Mouse (Mus musculus) c-Kit-positive CD71-positive TER-119-negative erythroid progenitor cells, embryonic 14.5 days (primary cell): ENCODE measurements at regions not wholly inside any gene's neighbourhood (a gene's known extent, or its start where the extent isn't known, plus 50 kb on each side); places are given as distances from the start of the nearest gene placed in this dataset.

Experiments
- DNase-seq: peaks from one replicate; pipeline ENCODE4 v3.0.0-alpha.2; 2013; ENCODE audit warnings: low read depth

- DNase-seq: no peak
These were observed 126.8 kb downstream of the Hlx start for GRCm38 (mm10) chr1:184605666-184606065.

DNA sequence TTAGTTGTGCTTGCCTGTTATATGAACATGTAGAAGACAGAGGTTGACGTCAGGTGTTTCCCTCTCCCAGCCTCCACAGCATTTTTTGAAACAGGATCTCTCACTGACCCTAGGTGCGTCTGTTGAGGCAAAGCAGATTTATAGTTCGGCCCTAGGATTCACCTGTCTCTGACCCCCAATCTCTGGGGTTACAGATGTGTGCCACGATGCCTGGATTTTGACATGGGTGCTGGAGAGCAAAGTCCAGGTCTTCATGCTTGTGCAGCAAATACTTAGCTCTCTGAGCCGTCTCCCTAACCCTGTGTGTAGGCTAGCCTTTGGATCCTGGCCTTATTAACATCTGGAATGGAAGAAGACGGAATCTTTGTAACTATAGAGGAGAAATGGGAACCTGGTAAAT is 129.3 kb downstream of the Hlx start:
- no peak for DNase-seq

DNA sequence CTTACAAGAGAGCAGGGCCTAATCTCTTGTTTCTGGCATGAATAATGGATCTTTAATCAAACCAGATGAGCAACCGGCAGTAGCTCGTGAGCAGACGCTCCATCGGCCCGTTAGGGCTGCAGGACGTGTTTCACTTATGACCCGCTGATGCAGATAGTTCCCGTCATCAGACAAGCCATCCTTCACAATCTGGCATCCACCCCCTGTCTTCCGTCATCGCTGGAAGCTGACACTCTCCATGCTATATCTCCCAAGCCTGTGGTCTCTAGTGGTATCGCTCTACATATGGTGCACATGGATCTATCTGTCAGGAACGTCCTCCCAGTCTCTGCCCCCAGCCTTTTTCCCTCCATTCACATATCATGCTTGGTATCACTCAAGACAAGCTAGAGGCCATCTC is 137.0 kb downstream of the Hlx start:
- no peak for DNase-seq

DNA sequence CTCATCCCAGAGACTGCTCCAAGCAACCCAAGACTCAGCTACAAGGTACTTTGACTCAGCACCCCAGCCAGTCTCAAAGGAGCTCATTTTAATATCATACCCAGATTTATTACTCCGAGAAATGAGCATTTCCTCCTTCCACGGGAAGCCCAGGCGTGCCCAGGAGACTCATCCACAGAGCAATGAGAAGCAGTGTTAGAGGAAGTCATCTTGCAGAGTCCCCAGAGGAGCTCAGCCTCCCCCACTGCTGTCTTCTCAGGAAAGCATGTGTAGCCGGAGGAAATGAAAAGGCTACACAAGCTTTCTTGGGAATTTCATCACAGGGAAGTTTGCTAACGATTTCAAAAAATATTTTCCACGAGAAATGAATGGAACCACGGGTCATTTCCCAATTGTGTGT is 141.8 kb downstream of the Hlx start:
- DNase-seq: no peak

- no peak for DNase-seq
These were observed 143.1 kb downstream of the Hlx start for GRCm38 (mm10) chr1:184589277-184589676.

DNA sequence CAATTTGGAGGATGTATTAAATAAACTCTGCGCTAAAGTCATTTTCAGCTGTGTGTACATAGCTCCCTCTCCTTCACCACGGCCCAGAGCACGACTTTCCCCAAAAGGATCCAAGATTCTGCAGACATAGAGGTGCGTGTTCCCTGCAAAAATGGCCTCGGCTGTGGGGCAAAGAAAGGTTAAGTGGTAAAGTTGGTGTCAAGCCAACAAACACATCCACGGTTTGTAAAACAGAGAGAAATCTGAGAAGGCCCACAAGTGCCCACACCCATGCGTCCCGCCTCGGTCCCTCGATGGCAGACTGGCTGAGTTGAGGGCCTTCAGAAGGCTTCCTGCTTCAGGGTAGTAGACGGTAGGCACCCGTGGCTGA is 147.9 kb downstream of the Hlx start:
- DNase-seq: no peak

DNA sequence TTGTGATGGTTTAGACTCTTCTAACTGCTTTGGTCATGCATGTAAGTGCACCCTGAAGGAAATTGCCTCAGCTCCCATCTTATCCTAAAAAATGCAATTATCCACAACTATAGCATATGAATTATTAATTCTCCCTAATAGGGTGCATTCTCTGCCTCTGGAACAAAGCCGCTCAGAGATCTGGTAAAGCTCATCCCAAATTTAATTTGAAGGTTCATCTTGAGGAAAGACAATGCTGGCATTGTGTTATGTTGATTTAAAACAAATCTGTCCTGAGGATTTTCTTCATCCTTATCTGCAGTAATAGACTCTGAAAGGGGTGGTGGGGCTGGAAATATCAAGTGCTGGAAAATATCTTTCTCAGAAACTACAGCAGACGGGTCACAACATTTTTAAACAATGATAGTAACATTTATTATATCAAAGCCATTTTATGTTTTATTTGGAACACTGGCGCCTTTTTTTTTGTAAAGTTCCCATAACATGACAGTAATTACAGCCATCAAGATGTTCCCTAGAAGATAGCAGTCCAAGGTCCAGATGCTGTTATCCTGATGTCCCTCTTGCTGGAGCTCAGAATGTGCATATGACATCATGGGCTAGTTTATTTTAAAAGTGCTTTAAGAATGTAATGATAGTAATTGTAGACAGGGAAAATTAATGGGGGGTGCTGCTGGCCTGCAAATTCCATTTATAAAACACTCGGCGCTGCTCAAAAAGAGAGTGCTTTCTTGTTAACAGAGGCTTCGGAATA is 148.5 kb downstream of the Hlx start:
- no peak for DNase-seq

DNA sequence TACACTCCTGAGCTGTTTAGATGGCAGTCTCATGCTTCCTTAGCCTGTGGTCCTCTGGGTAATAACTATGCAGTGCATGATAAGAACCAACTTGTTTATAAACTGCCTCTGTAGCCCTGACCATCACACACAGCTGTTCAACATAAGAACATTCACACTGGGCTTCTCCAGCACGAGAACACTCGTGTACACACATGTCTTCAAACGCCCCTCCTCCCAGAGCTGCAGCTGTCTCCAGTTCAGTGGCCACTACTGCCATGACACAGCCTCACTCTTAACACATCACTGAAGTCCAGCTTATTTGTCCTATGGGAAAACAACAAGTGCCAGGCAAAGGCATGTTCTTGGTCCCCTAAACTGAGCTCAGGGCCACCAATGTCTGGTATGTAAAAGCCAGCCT is 152.9 kb downstream of the Hlx start:
- no peak for DNase-seq

DNA sequence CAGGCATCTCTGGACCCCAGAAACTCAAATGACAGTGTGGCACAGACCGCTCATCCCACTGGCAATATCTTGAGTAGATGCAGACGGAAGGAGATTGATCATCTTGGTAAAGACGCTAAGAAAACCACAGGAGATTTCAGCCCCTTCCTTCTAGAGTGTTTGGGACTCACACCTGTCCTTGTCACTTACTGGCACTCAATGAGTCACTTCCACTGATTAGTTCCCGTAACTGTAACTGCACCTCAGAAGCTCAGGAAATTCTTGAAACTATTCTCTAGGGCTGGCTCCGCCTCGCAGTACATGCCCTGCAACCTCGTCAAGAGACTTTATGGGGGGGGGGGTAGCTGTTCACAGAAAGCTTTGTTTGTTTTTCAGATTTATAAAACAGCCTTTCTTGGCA is 155.9 kb downstream of the Hlx start:
- no peak for DNase-seq

GRCm38 (mm10) chr1:184573325-184573724 is 159.1 kb downstream of the Hlx start:
- no peak for DNase-seq

DNA sequence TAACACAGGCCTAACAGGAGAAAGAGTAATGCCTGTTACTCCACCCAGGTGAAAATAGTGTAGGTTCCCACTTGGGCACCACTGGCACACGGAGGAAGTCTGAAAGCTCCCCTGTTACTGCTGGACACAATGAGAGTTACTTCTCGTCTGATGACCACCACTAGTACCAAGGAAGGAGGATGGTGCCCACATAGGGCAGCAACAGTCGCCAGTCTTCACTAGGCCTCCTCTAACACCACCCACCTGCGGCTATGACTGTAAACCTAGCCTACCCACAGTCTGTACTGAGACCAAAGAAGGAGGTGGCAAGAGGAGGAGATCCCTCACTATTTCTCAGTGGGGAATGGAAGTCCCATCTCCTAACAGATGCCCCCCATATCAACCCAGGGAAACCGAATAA is 161.7 kb downstream of the Hlx start:
- no peak for DNase-seq

DNA sequence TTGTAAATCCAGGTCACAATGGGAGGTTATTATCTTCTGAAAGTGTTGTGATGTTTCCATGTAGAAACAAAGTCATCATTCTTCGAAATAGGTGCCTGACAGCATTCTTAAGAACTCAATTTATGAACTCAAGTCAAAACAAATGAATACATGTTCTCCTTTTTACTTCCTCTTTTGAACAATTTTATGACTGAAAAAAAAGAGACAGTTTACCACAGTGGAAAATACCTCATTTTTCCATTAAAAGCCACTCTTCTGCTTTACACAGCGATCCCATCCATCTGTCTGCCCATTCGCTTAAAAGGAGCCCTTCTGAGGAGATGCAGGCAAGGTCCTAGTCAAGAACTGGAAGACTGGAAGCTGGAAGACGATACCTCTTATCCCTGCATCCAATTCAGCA is 169.5 kb downstream of the Hlx start:
- DNase-seq: no peak

DNA sequence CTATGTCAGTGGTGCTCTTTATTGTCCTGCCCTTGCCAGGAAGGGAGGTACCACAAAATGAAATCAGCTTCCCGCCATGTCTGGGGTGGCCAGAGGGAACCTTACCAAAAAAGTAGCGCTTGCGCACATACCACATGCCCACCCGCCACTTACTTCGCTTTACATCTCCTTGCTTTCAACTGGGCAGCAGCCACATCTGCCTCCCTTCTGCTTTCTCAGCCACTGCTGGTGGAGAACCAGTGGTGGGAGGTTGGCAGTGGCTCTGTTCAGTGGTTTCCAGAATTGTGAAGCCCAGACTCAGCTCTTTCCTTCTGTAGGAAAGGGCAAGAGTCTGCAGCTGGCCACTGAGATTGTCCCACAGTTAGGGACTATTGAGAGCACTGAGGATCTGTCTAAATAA is 170.2 kb downstream of the Hlx start:
- DNase-seq: no peak

GRCm38 (mm10) chr1:184559543-184559942 is 172.9 kb downstream of the Hlx start:
- DNase-seq: no peak

DNA sequence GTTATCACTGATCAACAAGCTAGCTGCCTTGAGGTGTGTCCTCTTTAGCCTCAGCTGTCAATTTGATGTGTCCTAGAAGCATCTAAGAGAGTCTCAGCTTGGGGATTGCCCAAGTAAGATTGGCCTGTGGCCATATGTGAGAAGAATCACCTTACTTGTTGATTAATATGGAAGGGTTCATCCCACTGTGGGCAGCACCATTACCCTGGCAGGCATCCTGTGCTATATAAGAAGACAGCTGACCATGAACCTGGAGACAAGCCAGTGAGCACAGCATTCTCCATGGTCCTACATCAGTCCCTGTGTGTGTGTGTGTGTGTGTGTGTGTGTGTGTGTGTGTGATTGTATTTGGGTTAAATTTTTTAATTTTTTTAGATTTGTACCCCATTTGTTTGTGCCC is 178.6 kb downstream of the Hlx start:
- no peak for DNase-seq

DNA sequence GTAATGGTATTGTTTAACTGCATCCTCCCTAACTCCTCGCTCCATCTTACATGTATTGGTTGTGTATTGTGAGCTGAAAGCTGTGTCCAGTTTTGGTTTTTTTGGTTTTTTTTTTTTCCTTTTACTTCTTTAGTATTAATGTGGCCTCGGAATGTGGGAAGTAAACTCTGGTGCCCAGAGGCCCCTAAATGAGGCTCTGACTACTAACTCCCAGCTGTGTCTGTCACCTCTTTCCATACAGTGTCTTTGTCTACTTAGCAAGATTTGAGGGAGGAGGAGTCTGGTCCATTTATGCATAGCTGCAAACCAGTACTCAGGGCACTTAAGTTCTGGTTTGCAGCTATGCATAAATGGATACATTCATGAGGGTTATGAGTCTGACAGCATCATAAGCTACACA is 181.9 kb downstream of the Hlx start:
- no peak for DNase-seq

- no peak for DNase-seq
These were observed 184.7 kb downstream of the Hlx start for GRCm38 (mm10) chr1:184547650-184548235.

DNA sequence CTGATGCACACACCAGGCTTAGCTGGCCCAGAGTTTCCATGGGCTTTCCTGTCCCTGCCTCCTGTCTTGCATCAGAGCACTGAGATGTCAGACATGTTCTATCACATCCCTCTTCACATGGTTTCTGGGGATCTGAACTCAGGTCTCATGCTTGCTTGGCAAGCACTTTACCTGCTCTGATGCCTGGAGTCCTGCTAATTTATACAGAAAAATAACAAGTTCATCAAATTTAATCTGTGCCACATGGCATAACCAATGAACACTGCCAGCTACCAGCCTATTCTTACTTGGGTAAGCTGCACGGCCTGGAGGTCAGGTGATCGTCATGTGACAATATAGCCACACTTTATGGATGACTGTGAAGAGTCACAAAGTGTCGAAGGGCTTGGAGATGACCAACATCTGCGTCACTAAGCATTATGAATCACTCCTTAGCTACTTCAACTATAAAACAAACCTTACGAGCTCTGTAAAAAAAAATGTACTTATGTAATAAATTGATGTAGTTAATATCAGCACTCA is 186.2 kb downstream of the Hlx start:
- DNase-seq: no peak

DNA sequence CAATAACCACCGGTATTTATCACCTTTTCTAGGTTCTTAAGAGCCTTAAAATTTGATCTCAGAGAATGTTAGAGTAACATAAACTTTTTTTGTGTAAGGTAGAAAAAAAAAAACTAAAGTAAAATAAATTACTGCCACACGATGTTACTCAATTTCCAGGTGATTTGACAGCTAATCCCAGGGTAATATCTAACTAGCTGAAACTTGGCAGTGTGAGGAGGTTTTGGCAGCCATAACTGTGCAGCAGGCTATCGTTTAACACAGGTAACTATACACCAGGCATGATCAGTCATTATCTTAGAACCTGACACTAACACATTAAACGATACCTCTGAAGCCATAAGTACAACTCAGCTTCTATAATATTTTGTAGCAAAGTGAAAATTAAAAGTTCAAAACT is 187.3 kb downstream of the Hlx start:
- DNase-seq: no peak

- no peak for DNase-seq
These were observed 189.9 kb downstream of the Hlx start for GRCm38 (mm10) chr1:184542321-184543115.

DNA sequence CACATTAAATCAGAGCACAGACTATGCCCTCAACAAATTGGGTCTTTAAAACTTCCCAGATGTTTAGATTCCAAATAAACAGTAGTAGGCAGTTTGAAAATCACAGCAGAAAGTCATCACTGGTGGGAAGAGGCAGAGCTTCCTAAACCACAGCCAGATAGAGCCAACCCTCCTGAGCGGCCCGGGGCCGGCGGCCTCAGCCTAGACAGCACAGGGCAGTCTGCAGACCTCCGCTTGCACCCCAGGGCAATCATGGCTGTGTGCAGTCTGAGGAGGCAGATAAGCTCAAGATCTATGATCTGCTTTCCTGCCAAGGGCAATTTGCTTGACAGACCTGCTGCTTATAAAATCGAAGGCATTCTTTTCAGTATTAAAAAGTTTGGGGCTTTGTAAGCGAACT is 192.6 kb downstream of the Hlx start:
- DNase-seq: no peak

DNA sequence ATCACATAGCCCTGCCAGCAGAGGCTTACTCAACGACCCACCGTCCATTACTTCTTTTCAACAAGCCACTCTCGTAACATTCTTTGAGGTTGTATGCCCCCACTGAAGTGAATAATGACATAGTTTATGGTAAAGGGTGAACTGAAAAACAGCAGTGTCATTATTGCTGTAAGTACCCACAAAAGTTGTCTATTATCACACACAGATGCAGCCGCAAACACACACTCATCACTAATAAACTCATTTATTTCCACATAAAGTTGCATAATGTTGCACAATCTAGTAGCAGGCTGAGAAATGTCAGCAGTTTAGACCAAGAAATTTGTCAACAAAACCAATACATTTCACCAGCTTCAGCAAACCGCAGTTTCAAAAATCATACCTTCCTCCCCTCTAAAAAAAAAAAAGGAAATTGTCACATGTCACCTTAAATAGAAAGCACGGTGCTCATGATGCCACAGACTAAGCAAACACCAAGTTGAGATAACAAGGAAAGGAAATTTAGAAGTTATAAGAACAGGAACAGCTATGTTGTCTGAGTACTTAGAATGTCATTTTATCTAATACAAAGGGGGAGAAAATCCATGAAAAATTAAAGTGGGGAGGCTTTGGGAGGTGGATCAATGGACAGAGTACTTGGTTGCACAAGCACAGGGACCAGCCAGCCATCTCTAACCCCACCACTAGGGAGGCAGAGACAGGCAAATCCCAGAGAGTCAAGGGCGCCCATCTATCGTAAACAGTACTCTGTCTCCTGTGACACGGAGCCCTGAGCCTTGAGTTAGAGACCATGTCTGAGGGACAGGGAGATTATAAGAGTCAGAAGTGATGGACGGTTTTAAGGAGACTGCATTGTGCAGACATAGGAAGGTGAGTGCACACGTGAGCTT is 195.9 kb downstream of the Hlx start:
- no peak for DNase-seq
